Mouse (Mus musculus) cerebellum, adult 8-10 months (tissue): Measurements from ENCODE around the gene Gm10488.
"Not testable (repeated sequence)": the region's sequence is repeated elsewhere in the genome, so short reads cannot be mapped to it uniquely, and the experiment has no call there.

Source experiments
- DNase-seq: peaks from one replicate; pipeline ENCODE4 v3.0.0; 2022

Gene Gm10488

GRCm38 (mm10) chrX:29976014-29976413 lies at the start of gene Gm10488:
TSS of gene Gm10488 (plus strand) at chrX:29976314.
- DNase-seq: not testable (repeated sequence)
